Mouse (Mus musculus): ENCODE data around the gene Spint5.
"Not testable (repeated sequence)": the region's sequence is repeated elsewhere in the genome, so short reads cannot be mapped to it uniquely, and the experiment has no call there.

Spint5 gene

DNA sequence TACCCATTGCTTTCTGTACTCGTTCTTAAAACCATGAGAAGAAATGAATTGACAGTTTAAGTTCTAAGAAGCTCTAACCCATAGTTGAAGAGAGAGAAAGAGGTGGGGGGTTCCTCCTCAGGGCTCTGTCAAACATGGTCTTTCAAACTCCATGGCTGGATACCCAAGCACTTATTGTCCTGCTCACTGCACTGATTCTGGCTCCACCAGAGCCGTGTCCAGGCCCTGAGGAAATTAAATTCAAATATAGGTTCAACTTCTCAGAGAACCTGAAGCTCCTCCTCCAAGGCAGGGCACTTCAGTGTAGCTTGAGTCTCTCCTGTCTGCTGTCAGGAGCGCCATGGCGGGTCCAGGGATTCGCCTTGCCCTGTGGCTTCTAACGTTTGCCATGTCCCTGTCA is at the start of gene Spint5:
Gene Spint5, plus strand, starts transcription at position 301 of the 400 bp plus-strand sequence.
- no peak for ATAC-seq (ENCODE audit: low TSS enrichment)

DNA sequence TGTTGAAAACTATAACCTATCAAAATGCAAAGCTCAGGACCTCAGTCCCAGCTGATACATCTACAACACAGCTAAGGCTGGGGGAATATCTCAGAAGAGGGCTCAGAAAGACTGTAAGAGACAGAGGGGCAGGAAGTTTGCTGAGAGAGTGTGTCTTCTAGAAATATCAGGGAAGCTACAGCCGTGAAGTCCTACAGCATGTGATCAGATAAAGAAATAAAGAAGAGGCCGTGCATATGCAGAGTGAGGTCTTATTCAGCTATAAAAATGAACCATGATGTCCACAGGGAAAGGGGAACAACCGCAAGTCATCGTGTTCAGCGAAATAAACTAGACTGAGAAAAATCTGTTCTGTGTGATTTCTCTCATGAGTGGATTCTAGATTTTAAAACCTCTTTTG is 44.8 kb upstream of the Spint5 start:
- no peak for ATAC-seq (ENCODE audit: low TSS enrichment)

DNA sequence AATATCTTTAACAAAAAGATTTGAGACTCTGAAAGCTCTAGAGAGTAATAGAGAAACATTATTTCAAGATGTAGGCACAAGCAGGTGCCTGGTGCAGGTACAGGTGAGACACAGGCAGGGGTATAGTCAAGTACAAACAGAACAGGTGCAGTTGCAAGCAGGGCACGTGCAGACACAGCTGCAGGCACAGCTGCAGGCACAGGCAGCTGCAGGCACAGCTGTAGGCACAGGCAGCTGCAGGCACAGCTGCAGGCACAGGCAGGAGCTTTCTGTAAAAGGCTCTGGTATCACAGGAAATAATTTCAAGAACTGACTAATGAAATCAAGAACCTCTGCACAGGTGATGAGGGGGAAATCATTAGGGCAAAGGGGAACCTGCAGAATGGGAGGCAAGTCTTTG is 44.2 kb upstream of the Spint5 start:
- ATAC-seq (ENCODE audit: low TSS enrichment): no peak

DNA sequence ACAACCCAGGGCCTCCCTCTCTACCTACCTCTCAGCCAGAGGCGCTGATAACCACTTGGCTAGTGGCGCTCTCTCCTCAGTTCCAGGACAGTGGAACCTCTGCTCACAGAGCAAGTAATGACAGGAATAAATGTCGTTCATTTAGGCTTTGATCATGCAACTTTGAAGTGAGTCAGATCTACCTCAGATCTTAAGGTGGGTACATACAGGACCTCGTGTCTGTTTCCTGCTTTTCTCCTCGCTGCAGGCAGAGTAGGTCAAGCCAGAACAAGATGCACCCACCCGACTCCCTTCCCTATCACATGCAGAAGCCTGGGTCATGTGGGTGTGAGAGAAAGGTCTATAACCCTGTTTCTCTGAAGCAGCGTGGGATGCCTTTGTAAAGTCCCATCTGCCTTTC is 41.1 kb upstream of the Spint5 start, which contains the start of gene Wfdc11:
Gene Wfdc11, minus strand, starts transcription at position 101 of the 400 bp plus-strand sequence.
- ATAC-seq (ENCODE audit: low TSS enrichment): no peak

DNA sequence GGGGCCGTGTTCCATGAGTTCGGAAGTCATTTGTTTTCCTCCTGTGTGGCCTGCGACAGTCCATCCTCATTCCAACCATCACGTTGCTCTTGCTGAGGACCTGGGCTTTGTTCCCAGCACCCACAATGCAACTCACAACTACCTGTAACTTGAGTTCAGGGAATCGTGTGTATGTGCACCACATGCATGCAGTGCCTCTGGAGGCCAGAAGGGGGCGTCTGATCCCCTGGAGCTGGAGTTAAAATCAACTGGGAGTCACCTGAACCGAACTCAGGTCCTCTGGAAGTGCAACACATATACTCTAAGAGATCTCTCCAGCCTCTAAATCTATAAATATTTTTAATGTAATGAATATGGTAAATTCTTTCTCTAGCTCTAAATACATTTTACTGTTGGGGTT is 39.0 kb upstream of the Spint5 start:
- no peak for ATAC-seq (ENCODE audit: low TSS enrichment)

DNA sequence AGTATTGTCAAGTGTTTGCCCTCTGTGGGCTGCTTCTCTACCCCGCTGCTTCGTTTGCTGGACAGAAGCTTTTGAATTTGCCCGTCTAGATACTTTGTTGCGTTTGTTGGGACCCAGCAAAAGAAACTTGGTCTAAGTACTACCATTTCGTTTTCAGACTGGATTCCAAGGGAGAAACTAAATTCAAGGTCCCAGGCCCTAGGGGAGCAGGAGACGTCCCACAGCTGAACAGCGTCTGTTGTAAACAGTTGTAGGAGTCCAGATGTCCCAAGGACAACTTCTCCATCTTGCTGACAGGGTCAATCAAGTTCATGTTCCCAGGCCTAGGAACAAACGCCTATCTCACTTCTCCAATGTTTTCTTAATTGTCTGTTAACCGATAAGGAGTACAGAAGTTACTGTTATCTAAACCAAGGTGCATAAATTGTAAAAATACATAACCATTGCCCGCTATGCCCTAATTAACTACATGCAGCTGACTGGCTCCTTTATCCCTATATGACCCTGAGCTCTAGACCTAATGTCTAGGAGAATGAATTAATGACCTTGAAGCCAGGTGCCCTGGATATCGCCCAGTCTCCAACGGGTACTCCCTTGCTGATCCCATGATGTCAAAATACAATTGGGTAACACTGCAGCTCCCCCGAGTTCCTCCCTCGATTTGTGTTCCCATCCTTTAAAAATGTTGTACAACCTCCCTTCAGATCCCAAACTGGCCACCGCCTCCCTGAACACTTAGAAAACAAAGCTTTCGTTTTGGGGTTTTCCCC is 38.0 kb upstream of the Spint5 start:
- ATAC-seq (ENCODE audit: low TSS enrichment): no peak

DNA sequence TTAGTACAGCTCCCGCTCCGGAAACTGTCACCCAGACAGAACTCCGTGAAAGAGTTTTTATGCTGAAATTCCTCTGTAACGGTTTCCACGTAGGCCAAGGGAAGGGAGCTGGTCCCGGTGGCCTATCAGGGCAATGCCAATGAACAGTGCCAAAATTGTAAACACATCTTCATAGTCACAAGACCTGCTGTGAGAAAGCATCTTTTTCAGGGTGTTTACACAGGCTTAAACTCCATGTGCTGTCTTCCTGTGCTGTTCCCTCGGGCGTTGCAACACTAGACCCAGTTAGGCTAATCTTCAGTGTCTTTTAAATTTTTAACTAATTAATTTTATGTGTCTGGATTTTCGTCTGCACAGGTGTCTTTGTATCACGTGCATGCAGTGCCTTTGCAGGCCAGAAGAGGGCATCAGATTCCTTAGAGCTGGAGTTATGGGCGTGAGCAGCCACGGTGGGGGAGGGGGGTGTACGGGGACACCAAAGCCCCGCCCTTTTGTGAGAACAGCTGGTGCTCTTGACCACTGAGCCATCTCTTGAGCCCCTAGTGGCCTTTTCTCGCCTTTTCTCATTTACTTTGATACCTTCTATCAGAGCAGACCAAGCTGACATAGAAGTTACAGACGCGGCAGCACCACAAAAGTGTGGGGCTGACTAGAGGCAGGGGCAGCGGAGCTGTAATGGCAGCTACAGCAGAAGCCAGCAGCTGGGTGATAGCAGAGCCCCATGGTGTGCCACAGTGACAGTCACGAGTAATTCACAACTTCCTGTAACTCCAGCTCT is 36.1 kb upstream of the Spint5 start:
- ATAC-seq (ENCODE audit: low TSS enrichment): no peak

DNA sequence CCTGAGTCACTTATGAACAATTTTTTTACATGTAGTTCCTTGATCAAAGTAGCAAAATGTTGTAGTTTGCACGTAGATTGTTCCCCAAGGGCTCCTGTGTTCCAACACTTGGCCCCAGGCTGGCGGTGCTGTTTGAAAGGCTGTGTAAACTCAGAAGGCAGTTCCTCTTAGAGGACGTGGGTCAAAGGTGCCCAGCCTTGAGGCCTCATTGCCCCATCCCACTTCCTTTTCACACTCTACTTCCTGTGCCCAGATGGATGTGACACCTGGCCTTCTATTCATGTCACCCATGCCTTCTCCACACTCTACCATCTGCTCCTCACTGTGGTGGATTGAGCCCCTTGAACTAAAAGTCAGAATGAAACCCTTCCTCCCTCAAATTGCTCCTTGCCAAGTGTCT is 35.2 kb upstream of the Spint5 start:
- no peak for ATAC-seq (ENCODE audit: low TSS enrichment)

DNA sequence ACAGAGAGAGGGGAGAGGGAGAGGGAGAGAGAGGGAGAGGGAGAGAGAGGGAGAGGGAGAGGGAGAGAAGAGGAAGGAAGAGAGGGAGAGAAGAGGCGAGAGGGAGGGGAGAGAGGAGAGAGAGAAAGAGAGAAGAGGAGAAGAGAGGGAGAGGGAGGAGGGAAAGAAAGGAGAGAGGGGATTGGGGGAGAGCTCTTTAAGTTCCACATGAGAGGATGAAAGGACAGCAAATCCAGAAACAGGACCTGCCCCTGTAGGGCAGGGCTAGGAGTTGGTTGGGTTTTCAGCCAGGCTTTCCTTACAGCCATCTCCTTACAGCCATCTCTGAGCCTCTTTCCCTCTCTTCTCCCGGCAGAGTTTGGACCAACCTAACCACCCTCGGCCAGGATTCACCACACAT is 30.3 kb upstream of the Spint5 start, which contains the start of gene Wfdc13:
Gene Wfdc13, plus strand, starts transcription at position 301 of the 400 bp plus-strand sequence.
- no peak for ATAC-seq (ENCODE audit: low TSS enrichment)

DNA sequence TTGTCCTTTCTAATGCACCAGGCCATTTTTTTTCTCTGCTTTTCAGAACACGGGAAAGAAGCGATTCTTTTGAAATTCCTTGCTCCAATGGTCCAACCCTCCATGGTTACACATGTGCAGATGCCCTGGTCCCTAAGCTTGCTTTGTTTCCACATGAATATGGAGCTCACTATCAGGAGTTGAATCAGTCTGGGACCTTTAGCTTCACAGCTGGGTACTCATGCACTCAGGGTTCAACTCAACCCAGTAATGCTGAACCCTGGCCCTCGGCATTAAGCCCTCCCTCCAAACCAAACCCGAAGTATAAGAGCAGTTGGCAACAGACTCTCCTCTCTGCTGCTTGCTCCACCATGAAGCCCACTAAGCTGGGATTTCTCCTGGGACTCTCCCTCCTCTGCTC is 16.9 kb upstream of the Spint5 start, which contains the start of gene Spint4:
Gene Spint4, plus strand, starts transcription at position 301 of the 400 bp plus-strand sequence.
- ATAC-seq (ENCODE audit: low TSS enrichment): no peak

DNA sequence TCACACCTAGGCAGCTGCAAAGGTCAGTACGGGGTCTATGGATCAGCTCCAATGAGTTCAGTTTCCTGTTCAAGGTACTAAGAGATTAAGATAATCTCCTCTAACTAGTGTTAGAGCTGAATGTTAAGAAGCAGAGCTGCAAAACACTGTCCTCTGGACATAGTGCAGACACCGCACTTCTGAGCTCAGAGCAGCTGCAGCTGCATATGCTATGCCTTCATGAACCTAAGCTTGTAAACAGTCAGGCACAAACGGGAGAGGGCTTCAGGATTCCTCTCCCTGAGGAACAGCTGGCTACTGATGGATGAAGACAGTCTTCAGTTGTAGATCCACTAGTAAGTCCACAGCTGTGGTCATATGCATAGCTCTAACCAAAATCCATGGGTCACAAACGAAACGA is 14.1 kb upstream of the Spint5 start:
- ATAC-seq (ENCODE audit: low TSS enrichment): no peak

DNA sequence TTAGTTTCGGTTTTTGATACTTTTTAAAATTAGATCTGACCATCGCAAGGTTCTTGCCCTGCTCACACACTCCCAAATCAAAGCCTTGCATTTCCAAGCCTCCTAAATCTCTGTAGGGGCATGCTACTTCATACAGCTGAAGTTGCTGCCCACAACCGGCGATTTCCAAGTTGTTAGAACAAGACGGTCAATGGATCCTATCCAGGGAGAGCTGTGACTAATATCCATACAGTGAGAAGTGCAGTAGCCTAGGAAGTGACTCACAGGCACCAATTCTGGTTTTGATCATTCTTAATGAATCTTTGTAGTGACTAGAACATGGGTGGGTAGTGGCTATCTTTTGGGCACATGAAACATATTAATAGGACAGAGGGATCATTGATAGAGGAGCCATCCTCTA is 13.3 kb upstream of the Spint5 start:
- ATAC-seq (ENCODE audit: low TSS enrichment): no peak

DNA sequence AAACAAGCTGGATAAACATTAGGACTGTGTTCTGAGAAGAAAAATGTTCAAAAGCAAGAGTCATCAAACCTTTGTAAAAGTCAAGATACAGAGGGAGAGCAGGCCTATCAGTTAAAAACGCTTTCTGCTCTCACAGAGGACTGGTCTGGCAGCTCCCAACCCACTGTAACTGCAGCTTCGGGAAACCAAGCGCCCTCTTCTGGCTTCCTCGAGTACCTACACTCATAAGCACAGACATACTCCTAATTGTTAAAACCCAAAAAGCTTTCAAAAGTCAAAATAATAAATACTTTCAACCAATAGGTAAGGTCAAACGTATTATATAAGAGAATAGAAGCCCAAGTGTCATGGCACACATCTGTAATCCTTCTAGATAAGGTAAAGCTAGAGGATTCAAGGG is 10.9 kb upstream of the Spint5 start:
- no peak for ATAC-seq (ENCODE audit: low TSS enrichment)

DNA sequence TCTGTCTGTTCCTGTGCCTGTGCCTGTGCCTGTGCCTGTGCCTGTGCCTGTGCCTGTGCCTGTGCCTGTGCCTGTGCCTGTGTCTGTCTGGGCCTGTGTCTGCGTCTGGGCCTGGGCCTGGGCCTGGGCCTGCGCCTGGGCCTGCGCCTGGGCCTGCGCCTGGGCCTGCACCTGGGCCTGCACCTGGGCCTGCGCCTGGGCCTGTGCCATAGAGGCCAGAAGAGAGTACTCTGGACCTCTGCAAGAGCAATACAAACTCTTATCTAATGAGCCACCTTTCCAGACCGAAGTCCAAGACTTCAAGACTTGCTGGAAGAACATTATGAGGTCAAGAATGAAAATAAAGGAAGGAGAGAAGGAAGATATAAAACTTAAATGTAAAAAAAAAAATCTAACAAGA is 9.8 kb upstream of the Spint5 start:
- no peak for ATAC-seq (ENCODE audit: low TSS enrichment)

DNA sequence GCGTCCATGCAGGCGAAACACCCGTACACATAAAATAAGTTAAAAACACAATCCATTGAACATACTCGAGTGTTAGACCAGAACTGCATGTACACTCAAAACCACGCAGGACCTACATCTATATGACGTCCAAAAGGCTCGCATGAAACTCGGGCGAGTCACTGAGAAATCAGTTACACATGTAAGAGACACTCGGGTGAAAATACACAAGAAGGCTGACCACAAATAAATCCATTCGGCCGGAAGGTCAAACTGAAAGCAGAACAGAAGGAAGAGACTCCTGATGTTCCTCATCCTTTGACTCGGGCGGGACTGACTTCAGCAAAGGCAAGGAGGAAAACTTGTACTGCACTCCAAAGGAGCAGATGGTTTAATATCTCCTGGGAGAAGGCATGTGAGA is 9.1 kb upstream of the Spint5 start:
- no peak for ATAC-seq (ENCODE audit: low TSS enrichment)

DNA sequence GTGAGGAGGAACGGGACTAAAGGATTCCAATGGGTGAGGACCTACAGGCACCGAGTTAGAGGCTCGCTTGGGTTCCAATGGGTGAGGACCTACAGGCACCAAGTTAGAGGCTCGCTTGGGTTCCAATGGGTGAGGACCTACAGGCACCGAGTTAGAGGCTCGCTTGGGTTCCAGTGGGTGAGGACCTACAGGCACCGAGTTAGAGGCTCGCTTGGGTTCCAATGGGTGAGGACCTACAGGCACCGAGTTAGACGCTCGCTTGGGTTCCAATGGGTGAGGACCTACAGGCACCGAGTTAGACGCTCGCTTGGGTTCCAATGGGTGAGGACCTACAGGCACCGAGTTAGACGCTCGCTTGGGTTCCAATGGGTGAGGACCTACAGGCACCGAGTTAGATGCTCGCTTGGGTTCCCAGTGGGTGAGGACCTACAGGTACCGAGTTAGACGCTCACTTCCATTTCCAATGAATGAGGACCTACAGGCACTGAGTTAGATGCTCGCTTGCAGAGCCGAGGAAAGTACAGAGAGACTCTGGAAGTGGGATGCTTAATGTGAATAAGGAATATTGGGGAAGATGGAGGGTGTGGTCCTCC is 1.2 kb downstream of the Spint5 start:
- not testable (repeated sequence) for ATAC-seq (ENCODE audit: low TSS enrichment)

DNA sequence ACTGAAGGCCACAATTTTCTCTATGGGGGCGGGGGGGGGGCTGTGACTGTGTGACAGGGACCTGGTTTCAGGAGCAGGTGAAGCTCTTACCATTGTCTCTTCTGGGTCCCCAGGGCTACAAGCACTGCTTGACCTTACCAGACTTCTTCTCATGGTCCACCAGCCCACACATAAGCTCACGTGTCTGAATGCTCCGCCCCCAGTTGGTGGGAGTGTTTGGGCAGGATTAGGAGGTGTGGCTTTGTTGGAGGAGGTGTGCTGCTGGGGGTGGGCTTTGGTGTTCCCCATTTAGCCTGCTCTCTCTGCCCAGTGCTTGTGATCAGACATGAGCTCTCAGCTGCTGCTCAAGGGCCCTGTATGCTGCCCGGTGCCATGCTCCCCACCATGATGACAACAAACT is 8.2 kb downstream of the Spint5 start:
- no peak for ATAC-seq (ENCODE audit: low TSS enrichment)

DNA sequence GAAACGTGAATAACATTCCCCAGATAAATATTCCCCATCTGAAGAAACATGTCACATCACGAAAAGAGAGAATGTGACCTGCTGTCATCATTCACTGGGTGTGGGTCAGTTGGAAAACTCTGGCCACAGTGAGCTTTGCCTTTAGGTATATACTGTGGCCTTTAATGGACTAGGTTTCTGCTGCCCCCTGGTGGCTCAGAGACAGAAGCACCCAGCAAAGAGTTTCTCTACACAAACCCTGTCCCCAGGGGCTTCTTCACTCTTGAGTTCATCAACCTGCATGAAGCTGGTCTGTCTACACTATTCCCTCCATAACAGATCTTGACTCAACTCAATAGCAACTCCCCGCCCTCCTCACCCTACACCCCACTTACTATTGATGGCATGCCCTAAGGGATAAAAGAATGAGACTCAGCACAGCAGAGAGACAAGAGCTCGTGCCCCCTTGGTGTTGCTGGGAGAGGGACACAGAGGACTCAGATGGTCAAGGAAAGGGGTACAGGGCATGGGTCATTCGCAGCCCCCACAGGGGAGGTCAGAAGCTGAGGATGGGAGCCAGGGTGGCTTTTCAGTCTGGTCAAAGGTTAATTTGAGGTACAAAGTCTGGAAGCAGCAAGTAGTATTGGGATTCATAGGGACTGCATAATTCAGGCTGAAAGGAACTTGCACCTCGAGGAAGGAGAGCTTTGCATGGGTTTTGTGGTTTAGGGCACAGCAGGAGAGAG is 11.0 kb downstream of the Spint5 start:
- ATAC-seq (ENCODE audit: low TSS enrichment): no peak

DNA sequence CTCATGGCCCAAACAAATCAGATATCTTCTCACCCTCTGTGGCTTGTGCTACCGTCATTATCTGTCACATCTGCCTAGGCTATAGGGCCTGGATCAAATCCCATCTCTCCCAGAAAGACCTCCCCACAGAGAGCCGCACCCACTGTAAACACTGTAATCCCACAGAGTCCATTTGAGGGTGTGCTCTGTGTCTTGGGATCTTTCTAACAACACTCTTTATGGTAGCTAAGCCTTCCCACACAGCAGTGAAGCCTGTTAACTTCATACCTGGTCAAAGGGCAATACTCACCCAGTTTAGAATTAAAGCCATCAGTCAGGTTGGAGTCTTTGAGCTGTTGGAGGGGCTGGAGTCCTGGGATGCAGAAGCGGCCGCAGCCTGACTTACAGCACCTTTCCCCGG is 16.6 kb downstream of the Spint5 start:
- ATAC-seq (ENCODE audit: low TSS enrichment): no peak

DNA sequence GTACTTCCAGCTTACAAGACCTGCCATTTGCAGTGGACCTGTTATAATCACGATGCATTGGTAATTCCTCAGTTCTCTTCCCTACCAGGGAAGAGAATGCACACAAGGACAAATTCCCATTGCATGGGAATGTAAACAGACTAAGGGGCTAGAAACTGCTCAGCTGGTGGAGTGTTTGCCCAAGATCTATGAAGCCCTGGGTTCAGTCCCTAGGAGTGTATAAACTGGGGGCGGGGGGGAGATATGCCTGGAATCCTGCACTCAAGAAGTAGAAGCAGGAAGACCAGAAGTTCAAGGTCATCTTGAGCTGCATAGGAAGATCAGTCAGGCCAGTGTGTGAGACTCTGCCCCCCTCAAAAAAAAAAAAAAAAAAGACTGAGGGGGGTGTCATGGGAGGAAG is 18.2 kb downstream of the Spint5 start:
- ATAC-seq (ENCODE audit: low TSS enrichment): no peak

DNA sequence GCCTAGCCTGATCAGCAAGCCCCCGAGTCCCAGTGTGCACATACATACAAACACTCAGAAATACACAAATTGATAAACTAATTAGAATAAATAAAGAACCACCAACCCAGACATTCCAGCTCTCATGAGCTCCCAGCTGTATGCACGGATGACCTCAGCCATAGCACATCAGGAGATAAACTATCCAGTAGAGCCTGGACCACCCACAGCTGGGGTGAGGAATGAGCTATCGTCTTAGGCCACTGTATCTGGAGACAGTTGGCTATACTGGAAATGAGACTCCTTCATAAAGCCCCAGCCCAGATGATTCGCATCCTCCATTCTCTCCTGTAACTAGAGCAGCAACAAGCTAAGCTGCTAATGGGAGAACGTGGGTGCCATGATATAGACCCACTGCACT is 19.7 kb downstream of the Spint5 start:
- no peak for ATAC-seq (ENCODE audit: low TSS enrichment)

DNA sequence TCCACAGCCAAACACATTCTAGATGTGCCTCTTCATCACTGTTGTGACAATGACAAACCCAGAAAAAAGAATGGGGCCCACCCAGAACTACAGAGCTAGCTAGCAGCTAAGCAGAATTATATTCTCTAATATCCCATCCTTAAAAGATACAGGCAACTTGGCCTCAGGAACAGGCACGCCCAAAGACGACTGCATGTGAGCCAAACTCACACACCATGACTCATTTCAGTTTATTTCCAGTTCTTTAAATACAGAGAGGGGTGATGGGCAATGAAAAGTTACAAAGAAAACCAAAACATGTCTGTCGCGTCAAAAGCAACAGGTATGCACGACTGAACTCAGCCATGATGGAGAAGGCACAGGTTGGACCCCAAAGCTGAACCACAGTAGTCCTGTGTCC is 20.3 kb downstream of the Spint5 start:
- ATAC-seq (ENCODE audit: low TSS enrichment): no peak
